Mouse (Mus musculus): ENCODE data around the gene Tas1r2.
A peak's percentile ranks its signal among the peaks of the same experiment; 100 is the strongest.

Tas1r2 gene

GRCm38 (mm10) chr4:139653238-139653637 lies at the start of gene Tas1r2:
Gene Tas1r2 (plus strand): TSS chr4:139653538.
- DNase-seq, result no peak

GRCm38 (mm10) chr4:139605216-139605615 lies 48.1 kb upstream of the Tas1r2 start:
- DNase-seq, result no peak

GRCm38 (mm10) chr4:139606732-139607131 lies 46.6 kb upstream of the Tas1r2 start:
- DNase-seq, result no peak

GRCm38 (mm10) chr4:139608975-139609374 lies 44.4 kb upstream of the Tas1r2 start:
- DNase-seq, result no peak

GRCm38 (mm10) chr4:139610954-139611353 lies 42.4 kb upstream of the Tas1r2 start:
- no peak for DNase-seq

- DNase-seq, result peak; percentile 82
These were observed 41.8 kb upstream of the Tas1r2 start for GRCm38 (mm10) chr4:139611542-139611953.

- DNase-seq, result no peak
These were observed 38.6 kb upstream of the Tas1r2 start for GRCm38 (mm10) chr4:139614524-139615260.

- DNase-seq, result no peak
These were observed 36.9 kb upstream of the Tas1r2 start for GRCm38 (mm10) chr4:139616276-139617000.

- DNase-seq, result no peak
These were observed 36.4 kb upstream of the Tas1r2 start for GRCm38 (mm10) chr4:139617001-139617364.

- no peak for DNase-seq
These were observed 33.6 kb upstream of the Tas1r2 start for GRCm38 (mm10) chr4:139619765-139620164.

GRCm38 (mm10) chr4:139622373-139623282 lies 30.7 kb upstream of the Tas1r2 start, which contains the start of gene Aldh4a1:
Gene Aldh4a1 (plus strand): TSS chr4:139622866.
- peak; percentile 87 for DNase-seq

- DNase-seq, result no peak
These were observed 29.8 kb upstream of the Tas1r2 start for GRCm38 (mm10) chr4:139623434-139624115.

GRCm38 (mm10) chr4:139624116-139624489 lies 29.2 kb upstream of the Tas1r2 start:
- DNase-seq, result no peak

GRCm38 (mm10) chr4:139624706-139625105 lies 28.6 kb upstream of the Tas1r2 start:
- DNase-seq, result no peak

GRCm38 (mm10) chr4:139627361-139627760 lies 26.0 kb upstream of the Tas1r2 start:
- DNase-seq, result no peak

GRCm38 (mm10) chr4:139630171-139630570 lies 23.2 kb upstream of the Tas1r2 start:
- DNase-seq, result no peak

GRCm38 (mm10) chr4:139631141-139631540 lies 22.2 kb upstream of the Tas1r2 start:
- DNase-seq, result no peak

GRCm38 (mm10) chr4:139631569-139632253 lies 21.6 kb upstream of the Tas1r2 start:
- DNase-seq, result no peak

- DNase-seq, result no peak
These were observed 21.1 kb upstream of the Tas1r2 start for GRCm38 (mm10) chr4:139632254-139632580.

GRCm38 (mm10) chr4:139636373-139636772 lies 17.0 kb upstream of the Tas1r2 start:
- DNase-seq, result peak; percentile 82

- no peak for DNase-seq
These were observed 15.5 kb upstream of the Tas1r2 start for GRCm38 (mm10) chr4:139637847-139638246.

- DNase-seq, result peak; percentile 6
These were observed 15.0 kb upstream of the Tas1r2 start for GRCm38 (mm10) chr4:139638356-139638755.
